Mouse (Mus musculus): ENCODE data around the gene Mbnl1.

DNA sequence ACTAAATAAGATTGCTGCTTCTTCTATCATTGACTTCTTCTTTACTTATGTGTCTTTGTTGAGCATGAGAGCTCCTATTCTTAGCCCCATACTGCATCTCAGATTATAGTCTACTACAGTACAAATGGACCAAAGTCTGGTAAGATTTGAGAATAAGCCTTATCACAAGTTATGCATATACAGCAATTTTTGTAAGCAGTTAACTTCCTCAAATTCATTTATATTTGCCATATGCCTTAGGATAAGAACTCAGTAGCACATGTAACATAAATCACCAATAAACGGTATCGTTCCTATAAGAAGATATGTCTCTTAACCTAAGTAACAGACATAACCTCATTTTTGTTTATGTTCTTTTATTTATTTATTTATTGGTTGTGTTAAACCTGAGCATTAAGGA, 188.1 kb downstream of the Mbnl1 start:
- TF ChIP-seq CTCF (conservative IDR thresholded peaks at IDR 0.05; ENCODE audit: insufficient read depth, insufficient read length, low read depth, low read length) (no peak), POLR2A (IDR thresholded peaks at IDR 0.05; ENCODE audit: low read depth, low read length) (no peak)
